Mouse (Mus musculus) large intestine, adult 2 months (tissue): Measurements from ENCODE around the gene Coa5. TPM values are rescaled to one million over a fixed set of nuclear protein-coding genes. Genes with fewer than 3 reads are reported as not detected.

ENCODE experiments used
- DNase-seq: peaks from one replicate; pipeline ENCODE4 v3.0.0-alpha.2; 2012; ENCODE audit warnings: low read depth, low spot score
- WGBS: fragments of 180-500 bp; shearing (Covaris S2); methylation state at CpG from one replicate; pipeline ENCODE4 v1.1.7; 2018; 5-methylcytosine and 5-hydroxymethylcytosine counted together
- polyA plus RNA-seq: library from polyadenylated mRNA; depleted of rRNA; stranded (reverse); fragments of >200 nt; gene quantifications from 2 replicates; pipeline ENCODE4 v1.2.3, GENCODE M21; 2012

Coa5 gene
- polyA plus RNA-seq, 1 experiment = 42.7 TPM

DNA sequence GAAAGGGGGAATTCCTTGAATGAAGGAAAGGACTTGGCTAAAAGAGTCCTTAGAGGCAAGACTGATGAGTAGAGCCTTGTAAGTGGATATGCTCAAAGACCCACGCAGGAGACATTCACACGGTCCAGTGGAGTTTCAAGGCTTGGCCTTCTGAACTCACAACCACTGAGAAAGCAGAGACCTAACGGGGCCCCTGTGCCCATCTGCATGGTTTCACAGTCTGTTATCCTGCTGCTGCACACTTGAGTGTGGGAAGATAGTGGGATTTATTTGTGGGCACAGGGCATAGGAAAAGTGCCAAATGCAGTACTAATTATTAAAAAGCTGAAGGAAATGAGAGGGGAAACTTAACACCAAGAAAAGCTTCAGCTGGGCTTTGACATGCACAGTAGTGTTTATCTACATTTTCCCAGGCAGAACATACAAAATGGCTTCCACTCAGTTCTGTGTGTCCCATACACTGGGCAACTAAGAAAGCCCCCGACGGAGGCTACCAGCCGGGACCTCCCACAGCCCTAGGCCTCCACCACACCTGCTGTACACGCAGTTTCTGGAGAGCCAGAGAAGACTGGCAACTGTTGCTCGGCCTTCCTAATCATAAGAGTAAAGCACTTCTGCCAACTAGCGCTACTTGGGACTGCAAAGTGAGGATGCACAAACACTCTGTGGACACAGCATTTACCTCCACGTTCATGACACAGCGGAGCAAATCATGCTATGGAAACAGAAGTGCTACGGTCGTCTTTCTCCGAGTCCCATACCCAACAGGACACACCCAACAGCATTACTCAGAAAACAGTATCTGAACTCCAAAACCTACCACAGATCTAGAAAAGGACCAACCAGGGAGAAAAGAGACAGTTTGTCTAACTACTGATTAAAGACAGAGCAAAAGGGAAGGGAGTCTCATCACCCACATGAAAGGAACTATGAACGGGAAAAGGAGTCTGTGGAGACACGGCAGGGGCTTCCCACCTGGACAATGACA, 13.2 kb upstream of the Coa5 start:
- WGBS = 95% methylated on average over 16 of the region's 16 CpGs
- no peak for DNase-seq

GRCm38 (mm10) chr1:37436419-37436818, 6.5 kb upstream of the Coa5 start:
- no peak for DNase-seq
- WGBS = 89% methylated on average over 3 of the region's 3 CpGs

DNA sequence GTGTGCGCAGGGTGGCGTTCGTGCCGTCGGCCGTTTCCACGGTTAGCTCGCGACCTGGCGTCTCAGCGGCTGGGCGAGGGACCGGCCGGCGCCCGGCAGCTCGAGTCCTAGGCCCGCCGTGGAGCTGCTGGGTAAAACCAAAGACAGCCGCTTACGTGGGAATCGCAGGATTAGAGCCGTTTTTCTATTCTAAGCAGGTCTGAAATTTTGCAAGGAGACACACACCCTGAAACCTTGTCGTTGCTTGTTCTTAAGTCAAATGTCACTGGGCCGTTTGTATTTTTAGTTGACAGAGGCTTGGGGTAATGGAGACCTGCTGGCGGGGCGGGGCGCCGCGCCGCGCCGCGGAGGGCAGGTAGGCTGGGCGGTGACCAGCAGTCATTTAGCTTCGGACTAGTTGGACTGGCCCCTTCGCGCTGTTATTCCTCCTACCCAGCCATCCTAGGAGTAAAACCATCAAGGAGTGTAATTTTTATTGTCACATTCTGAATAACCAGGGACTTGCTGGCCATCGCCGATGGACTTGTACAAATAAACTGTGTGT, 466 bp upstream of the Coa5 start:
- DNase-seq = peak; percentile 35

DNA sequence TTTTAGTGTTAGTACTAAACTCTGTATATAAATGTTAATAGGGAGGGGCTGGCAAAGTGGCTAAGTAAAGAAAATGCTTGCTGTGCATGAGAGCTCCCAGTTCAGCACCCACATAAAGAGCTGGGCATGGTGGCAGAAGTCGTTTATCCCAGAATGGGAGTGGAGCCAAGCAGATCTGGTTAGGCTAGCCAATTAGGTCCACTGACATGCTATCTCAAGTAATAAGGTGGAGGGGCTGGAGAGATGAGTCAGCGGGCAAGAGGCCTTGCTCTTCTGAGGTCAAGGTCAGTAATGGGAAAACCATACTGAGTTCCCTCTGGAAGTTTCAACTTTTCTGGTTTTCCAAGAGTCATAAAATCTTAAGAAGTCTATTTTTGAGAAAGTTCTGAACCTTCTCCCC, 992 bp downstream of the Coa5 start:
- 27% methylated on average over 2 of the region's 2 CpGs for WGBS
- DNase-seq = no peak

More for the DNA sequence above, 466 bp upstream of the Coa5 start:
- under 1% methylated on average over 40 of the region's 40 CpGs for WGBS

GRCm38 (mm10) chr1:37427144-37427875, 2.6 kb downstream of the Coa5 start:
- no peak for DNase-seq
- WGBS = 94% methylated on average over 8 of the region's 8 CpGs

GRCm38 (mm10) chr1:37419420-37419819, 10.5 kb downstream of the Coa5 start:
- 89% methylated on average over 1 of the region's 1 CpGs for WGBS
- no peak for DNase-seq

DNA sequence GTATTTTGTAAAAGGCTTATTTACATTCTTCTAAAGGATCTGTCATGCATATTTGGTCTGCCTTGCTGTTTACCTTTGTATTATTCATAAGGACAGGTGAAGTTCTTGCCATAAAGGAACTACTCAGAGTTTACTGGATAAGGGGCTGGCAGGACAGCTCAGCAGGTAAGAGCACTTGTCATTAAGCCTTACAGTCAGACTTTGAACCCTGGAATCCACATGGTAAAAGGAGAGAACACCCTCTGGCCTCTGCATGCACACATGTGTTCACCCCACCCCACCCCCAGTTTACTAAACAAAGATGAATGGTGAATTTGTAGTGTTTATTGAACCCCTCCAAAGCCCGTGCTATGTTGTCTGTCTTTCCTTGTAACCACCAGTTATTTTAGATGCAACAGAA, 14.5 kb downstream of the Coa5 start:
- 54% methylated on average over 1 of the region's 1 CpGs for WGBS
- DNase-seq = no peak

DNA sequence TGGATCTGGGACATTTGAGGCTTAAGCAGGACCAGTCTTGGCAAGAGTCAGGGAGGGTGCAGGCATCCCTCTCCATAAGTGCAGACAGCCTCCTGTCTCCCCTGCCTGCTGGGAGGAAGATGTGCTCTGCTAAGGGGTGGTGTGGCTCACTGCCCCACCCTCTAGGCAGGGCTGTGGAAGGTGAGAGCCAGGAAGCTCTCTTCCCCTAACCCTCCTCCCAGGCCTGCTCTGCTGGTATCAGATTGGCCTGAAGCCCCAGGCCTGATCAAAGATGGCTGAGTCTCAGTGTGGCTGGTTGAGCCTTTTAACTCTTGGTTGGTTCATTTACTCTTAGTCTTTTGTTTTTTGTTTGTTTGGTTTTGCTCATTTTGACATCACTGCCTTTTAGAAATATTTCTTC, 20.3 kb downstream of the Coa5 start:
- DNase-seq = no peak

- 74% methylated on average over 3 of the region's 3 CpGs for WGBS
- DNase-seq = no peak
Measured at GRCm38 (mm10) chr1:37408678-37409077, 21.2 kb downstream of the Coa5 start.

- no peak for DNase-seq
- WGBS = 86% methylated on average over 8 of the region's 8 CpGs
Measured at GRCm38 (mm10) chr1:37408059-37408458, 21.8 kb downstream of the Coa5 start.

DNA sequence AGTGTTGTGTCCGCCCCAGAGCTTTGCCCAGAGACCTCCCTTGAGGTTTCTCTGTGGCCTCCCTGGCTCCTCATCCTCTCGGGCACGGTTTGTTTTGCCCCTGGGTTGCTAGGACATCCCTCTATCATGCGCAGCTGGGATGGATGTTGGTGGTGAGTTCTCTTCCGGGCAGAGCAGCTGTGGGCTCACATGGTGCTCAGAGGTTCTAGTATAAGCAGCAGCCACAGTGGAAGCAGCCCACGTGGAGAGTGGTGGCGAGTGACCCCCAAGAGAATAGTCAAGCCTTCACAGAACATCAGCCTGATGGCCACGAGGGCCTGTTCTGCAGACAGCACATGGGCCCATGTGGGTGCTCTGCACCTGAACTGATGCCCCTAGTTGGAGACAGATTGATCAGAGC, 22.7 kb downstream of the Coa5 start:
- no peak for DNase-seq
- 85% methylated on average over 8 of the region's 8 CpGs for whole genome bisulfite sequencing

DNA sequence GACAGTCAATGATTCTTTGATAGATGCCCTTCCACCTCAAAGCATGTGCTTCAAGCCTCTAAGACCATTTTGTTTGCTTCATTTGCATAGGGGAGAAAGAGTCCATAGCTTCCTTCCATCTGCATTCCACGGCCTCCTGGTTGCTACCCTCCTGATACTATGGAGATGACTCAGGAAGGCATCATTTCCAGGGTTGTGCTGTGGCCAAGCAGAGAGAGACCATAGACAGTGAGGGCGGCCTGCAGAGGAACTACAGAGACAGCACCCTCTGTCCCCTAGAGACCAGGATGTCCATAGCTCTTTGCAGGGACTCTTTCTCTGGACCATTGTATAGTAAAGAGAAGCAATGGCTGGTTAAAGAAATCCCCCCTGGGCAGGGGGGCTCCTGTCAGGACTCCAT, 24.8 kb downstream of the Coa5 start:
- DNase-seq = no peak
- 89% methylated on average over 2 of the region's 2 CpGs for WGBS

DNA sequence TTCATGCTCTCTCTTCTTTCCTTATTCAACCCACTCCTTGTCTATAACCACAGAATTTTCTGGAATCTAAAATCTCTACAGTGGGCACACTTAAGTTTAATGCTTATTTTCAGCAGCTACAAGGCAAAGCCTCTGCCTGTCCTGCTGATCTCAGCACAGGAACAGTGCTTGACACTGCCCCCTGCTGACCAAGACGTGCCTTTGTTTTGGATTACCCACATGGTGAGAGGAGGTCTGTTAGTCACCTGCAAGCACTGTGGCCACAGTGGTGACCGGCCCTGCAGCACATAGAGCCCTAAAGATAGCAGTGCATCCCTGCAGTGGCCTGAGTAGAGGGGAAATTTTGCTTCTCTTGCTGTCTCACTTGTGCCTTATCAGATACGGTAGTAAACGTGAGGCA, 28.2 kb downstream of the Coa5 start:
- peak; percentile 11 for DNase-seq
- 58% methylated on average over 4 of the region's 4 CpGs for WGBS

GRCm38 (mm10) chr1:37399734-37400133, 30.2 kb downstream of the Coa5 start:
- 87% methylated on average over 8 of the region's 8 CpGs for WGBS

DNA sequence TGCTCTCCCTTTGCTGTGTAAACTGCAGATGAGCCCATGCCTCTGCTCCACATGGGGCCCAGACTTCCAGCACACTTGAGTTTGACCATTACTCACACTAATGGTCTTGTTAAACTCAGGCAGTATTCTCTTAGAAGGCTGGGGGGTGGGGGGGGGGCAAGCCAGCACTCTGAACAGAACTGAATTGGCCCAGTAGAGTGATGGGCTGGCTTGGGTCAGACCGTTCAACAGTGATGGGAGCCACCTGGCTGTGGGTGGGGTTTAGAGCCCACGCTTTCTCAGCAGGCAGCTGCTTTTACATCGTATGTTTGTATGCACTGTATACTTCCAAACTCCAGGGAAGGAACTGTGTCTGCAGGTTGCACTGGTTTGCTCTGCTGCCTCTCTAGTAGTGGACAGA, 30.9 kb downstream of the Coa5 start:
- 62% methylated on average over 3 of the region's 3 CpGs for WGBS
- no peak for DNase-seq

More at GRCm38 (mm10) chr1:37399734-37400133, 30.2 kb downstream of the Coa5 start:
- no peak for DNase-seq

GRCm38 (mm10) chr1:37396481-37396880, 33.4 kb downstream of the Coa5 start:
- DNase-seq = no peak
- 59% methylated on average over 1 of the region's 1 CpGs for WGBS

DNA sequence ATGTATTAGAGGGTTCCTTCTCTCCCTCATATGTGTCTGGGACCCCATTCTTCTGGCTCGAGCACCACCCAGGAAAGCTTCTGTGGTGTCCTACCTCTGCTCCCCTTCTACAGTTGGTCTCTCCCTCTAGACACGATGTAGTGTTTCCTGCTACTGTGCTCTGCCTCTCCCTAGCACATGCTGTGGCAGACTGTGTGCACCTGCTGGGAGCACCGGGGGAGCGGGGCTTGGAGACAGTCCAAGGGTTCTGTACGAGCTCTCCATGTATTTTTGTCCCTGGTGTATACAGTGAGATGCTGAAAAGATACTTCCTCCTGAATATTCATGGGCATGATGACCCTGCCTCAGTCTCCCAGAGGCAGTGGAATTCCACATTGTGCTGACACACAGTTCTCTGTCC, 36.7 kb downstream of the Coa5 start:
- WGBS = 79% methylated on average over 5 of the region's 5 CpGs
- no peak for DNase-seq

DNA sequence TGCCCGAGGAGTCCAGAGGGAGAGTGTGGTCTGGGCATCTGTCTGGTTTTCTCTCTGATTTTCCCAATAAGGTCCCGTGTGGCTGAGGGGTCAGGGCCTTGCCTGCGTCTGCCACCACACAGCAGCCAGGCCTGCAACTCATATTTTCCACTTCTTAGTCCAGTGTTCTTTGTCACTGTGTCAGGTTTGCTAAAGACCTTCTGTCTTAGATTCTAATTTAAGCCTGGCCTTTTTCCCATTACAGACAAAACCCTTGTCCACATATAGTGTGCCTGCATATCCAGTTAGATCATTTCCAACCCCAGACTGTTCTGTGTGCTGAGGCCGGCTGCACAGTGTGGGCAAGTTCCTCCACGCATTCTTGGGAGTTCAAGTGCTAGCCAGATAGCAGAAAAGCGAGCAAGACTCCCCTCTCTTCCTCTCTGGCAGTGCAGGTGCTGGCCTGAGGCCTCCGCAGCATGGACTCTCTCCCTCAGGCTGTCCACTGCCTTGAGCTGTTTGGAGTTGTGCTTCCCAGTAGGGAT, 43.4 kb downstream of the Coa5 start:
- 65% methylated on average over 7 of the region's 7 CpGs for WGBS

GRCm38 (mm10) chr1:37384304-37384703, 45.6 kb downstream of the Coa5 start:
- DNase-seq = no peak
- 85% methylated on average over 3 of the region's 3 CpGs for WGBS

More for the DNA sequence above, 43.4 kb downstream of the Coa5 start:
- no peak for DNase-seq

DNA sequence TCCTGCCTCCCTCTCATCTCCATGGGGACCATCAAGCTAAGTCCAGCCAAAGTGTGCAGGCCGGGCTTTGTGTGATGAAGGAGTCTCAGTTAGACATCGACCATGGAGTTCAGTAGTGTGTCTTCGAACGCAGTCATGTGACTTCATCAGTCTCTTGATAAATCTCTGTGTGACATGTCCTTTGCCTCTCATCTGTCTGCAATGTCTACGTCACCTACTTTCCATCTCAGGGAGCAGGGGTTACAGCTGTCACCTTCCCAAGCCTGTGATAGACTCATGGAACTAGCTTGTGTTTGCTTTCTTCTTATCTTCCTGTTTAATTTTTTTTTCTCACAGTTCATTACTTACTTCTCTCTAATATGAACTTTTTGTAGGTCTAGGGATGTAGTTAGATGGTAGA, 49.0 kb downstream of the Coa5 start:
- no peak for DNase-seq
- WGBS = 93% methylated on average over 5 of the region's 5 CpGs
